Mouse (Mus musculus) heart, embryonic 12.5 days (tissue): ENCODE results near the gene Rnf227. TPM values are rescaled to one million over a fixed set of nuclear protein-coding genes. Genes with fewer than 3 reads are reported as not detected.

Source experiments
- ATAC-seq: fragments of 200-750 bp; cut with Nextera tagmentation; 2 replicates; pipeline ENCODE4 v1.8.0; 2017; ENCODE audit warnings: moderate TSS enrichment, moderate library complexity; ENCODE audit not compliant: insufficient number of reproducible peaks, low FRiP score
- H3K27ac ChIP-seq: fragments of 300-500 bp; sonication (generic); 2 replicates; pipeline ENCODE4 v1.5.1; 2016; ENCODE audit warnings: mild to moderate bottlenecking, moderate library complexity; ENCODE audit not compliant: poor library complexity, severe bottlenecking
- H3K27me3 ChIP-seq: fragments of 300-500 bp; sonication (generic); replicated peaks from 2 replicates; pipeline ENCODE4 v1.6.1; 2016; ENCODE audit warnings: mild to moderate bottlenecking, moderate library complexity
- H3K36me3 ChIP-seq: fragments of 300-500 bp; sonication (generic); 2 replicates; pipeline ENCODE4 v1.6.1; 2016; ENCODE audit warnings: mild to moderate bottlenecking, moderate library complexity
- H3K4me1 ChIP-seq: fragments of 300-500 bp; sonication (generic); replicated peaks from 2 replicates; pipeline ENCODE4 v1.6.1; 2016; ENCODE audit warnings: mild to moderate bottlenecking
- H3K4me2 ChIP-seq: fragments of 300-500 bp; sonication (generic); 2 replicates; pipeline ENCODE4 v1.6.1; 2016; ENCODE audit warnings: mild to moderate bottlenecking, moderate library complexity
- H3K4me3 ChIP-seq: fragments of 300-500 bp; sonication (generic); 2 replicates; pipeline ENCODE4 v1.5.1; 2016; ENCODE audit warnings: mild to moderate bottlenecking
- H3K9ac ChIP-seq: fragments of 300-500 bp; sonication (generic); 2 replicates; pipeline ENCODE4 v1.6.1; 2016; ENCODE audit warnings: mild to moderate bottlenecking, moderate library complexity
- H3K9me3 ChIP-seq: fragments of 300-500 bp; sonication (generic); replicated peaks from 2 replicates; pipeline ENCODE4 v1.6.1; 2016; ENCODE audit warnings: mild to moderate bottlenecking, moderate library complexity
- WGBS: fragments of 180-500 bp; shearing (Covaris S2); methylation state at CpG from one replicate; pipeline ENCODE4 v1.1.7; 2016; 5-methylcytosine and 5-hydroxymethylcytosine counted together
- polyA plus RNA-seq: library from polyadenylated mRNA; unstranded; fragments of >200 nt; fragmentation: Nextera tagmentation; extraction: Ambion mirVana; gene quantifications from 2 replicates; pipeline ENCODE4 v1.2.1, GENCODE M21; 2016

The Rnf227 gene
- polyA plus RNA-seq, 1 experiment from 2014 or later = 8.5 TPM

DNA sequence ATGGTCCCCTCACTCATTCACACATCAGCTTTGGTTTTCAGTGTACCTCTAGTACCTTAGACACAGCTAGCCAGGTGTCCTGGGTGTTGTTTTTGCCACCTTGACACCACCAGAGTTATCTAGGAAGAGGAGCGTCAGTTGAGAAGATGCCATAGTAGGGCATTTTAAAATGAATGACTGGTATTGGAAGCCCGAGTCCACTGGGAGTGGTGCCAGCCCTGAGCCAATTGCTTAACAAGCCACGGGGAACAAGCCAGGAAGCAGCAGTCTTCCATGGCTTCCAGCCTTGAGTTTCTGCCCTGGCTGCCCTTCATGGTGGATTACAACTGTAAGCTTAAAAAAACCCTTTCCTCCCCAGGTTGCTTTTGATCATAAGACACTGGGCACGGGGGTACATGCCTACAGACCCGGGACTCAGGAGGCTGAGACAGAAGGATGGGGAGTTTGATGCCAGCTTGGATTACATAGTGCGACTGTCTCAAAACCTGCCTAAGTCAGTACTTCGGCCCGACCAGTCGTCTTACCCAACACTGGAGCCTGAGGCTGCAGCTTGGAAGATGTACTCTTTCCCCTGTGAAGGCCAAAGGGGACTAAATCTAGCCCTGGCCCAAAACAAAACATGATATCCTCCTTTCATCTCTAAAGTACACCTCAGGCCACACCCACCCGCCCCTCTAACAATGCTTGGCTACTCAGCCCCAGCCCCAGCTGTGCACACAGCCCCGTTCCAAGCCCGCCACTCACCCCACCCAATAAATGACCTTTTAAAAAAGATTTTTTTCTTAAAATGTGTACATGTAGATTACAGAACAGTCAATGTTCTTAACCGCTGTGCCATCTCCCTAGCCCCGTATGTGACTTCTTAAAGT is 49.5 kb downstream of the Rnf227 start:
- Histone ChIP-seq H3K9me3 (no peaks in the 10 kb centered on the region), H3K9ac (no peak overlapping the region), H3K36me3 (no peaks in the 10 kb centered on the region), H3K27ac (no peak overlapping the region), H3K4me1 (peaks cover 8% of the 10 kb centered on the region; the same call in 1 of the 2 replicates), H3K4me2 (no peak overlapping the region), H3K4me3 (no peak overlapping the region), H3K27me3 (no peaks in the 10 kb centered on the region)
- WGBS = 69% methylated on average over 14 of the region's 14 CpGs
- no peak for ATAC-seq

DNA sequence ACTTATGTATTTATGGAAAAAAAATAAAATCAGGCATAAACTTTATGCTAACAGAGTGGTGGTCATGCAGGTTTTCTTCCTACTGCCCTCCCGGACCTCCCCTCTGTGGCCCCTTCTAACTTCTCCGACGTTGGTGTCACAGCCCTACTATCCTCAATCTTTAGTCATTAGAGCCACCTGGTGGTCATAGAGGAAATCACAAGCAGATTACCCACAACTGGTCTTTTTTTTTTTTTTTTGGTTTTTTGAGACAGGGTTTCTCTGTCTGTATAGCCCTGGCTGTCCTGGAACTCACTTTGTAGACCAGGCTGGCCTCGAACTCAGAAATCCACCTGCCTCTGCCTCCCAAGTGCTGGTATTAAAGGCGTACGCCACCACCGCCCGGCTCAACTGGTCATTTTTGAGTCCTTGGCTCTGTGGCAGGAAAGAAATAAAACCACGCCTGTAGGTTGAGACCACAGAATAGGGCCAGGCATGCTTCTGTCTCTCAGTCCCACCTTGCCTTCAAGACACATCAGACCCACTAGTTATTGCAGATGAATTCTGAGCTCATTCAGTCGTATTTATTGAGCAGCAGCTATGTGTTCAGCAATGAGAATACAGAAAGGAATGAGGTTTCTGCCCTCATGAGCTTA is 50.3 kb downstream of the Rnf227 start:
- no peak for ATAC-seq
- H3K4me2 ChIP-seq = no peak overlapping the region

More for the DNA sequence above, 50.3 kb downstream of the Rnf227 start:
- Histone ChIP-seq H3K27me3 (no peaks in the 10 kb centered on the region), H3K4me1 (peaks cover 8% of the 10 kb centered on the region; the same call in 1 of the 2 replicates), H3K36me3 (no peaks in the 10 kb centered on the region), H3K27ac (no peak overlapping the region), H3K9ac (no peak overlapping the region), H3K9me3 (no peaks in the 10 kb centered on the region), H3K4me3 (no peak overlapping the region)
- 46% methylated on average over 10 of the region's 10 CpGs for WGBS

Other genes starting within 250 kb of the Rnf227 start
- 9.4 and 9.8 TPM in 2 replicates for gene Per1, start 245.2 kb upstream of the Rnf227 start, polyA plus RNA-seq
- gene Hes7, start 220.1 kb upstream of the Rnf227 start, polyA plus RNA-seq = 0.70 and 0.81 TPM in 2 replicates
- 0.42 and 0.65 TPM in 2 replicates for gene 9130213A22Rik, start 217.9 kb upstream of the Rnf227 start, polyA plus RNA-seq
- 0.17 and 0.54 TPM in 2 replicates for gene Aloxe3, start 214.6 kb upstream of the Rnf227 start, polyA plus RNA-seq
- not detected in 2 replicates for gene Alox12b, start 183.5 kb upstream of the Rnf227 start, polyA plus RNA-seq
- 1.2 and 1.4 TPM in 2 replicates for gene Alox8, start 142.6 kb upstream of the Rnf227 start, polyA plus RNA-seq
- gene Gucy2e, start 103.4 kb upstream of the Rnf227 start, polyA plus RNA-seq = 0.15 and 0.17 TPM in 2 replicates
- gene Cntrob, start 16.7 kb upstream of the Rnf227 start, polyA plus RNA-seq = 18.6 and 21.8 TPM in 2 replicates
- gene Trappc1, start 16.5 kb upstream of the Rnf227 start, polyA plus RNA-seq = 168 and 176 TPM in 2 replicates
- gene Kcnab3, start 14.2 kb upstream of the Rnf227 start, polyA plus RNA-seq = 0.87 and 0.98 TPM in 2 replicates
- gene Chd3, start 28.9 kb downstream of the Rnf227 start, polyA plus RNA-seq = 19.2 and 23.5 TPM in 2 replicates
- 147 and 150 TPM in 2 replicates for gene Naa38, start 55.0 kb downstream of the Rnf227 start, polyA plus RNA-seq
- gene Cyb5d1, start 55.2 kb downstream of the Rnf227 start, polyA plus RNA-seq = 24.8 and 27.1 TPM in 2 replicates
- 34.4 and 35.7 TPM in 2 replicates for gene Tmem88, start 57.8 kb downstream of the Rnf227 start, polyA plus RNA-seq
- gene Kdm6b, start 73.2 kb downstream of the Rnf227 start, polyA plus RNA-seq = 24.9 and 25.4 TPM in 2 replicates
- gene Dnah2, start 208.6 kb downstream of the Rnf227 start, polyA plus RNA-seq = 0.15 and 0.59 TPM in 2 replicates
- gene Efnb3, start 219.7 kb downstream of the Rnf227 start, polyA plus RNA-seq = 87.4 and 90.0 TPM in 2 replicates
- gene Wrap53, start 239.8 kb downstream of the Rnf227 start, polyA plus RNA-seq = 18.7 and 19.5 TPM in 2 replicates
- 76.0 and 79.1 TPM in 2 replicates for gene Trp53, start 239.9 kb downstream of the Rnf227 start, polyA plus RNA-seq